Mouse (Mus musculus) heart, adult 2 months (tissue): ENCODE measurements around the gene Gm49403. TPM values are rescaled to one million over a fixed set of nuclear protein-coding genes. Genes with fewer than 3 reads are reported as not detected.

Experiments
- DNase-seq, 2 experiments: peaks; one replicate each; pipeline ENCODE4 v3.0.0; 2021
- H3K27ac ChIP-seq: fragments of 200-600 bp; 2 replicates; pipeline ENCODE4 v1.8.1; 2022
- H3K27me3 ChIP-seq: fragments of 200-500 bp; 2 replicates; pipeline ENCODE4 v1.6.1; 2012; ENCODE audit warnings: mild to moderate bottlenecking, low read length, inconsistent platforms, mixed read lengths; ENCODE audit not compliant: control insufficient read depth, insufficient read depth
- H3K36me3 ChIP-seq: fragments of 200-500 bp; 2 replicates; pipeline ENCODE4 v1.6.1; 2012; ENCODE audit warnings: low read length, inconsistent platforms; ENCODE audit not compliant: control insufficient read depth, insufficient read depth
- H3K4me1 ChIP-seq: fragments of 200-500 bp; 2 replicates; pipeline ENCODE4 v1.6.1; 2011; ENCODE audit warnings: low read length; ENCODE audit not compliant: control insufficient read depth, insufficient read depth
- H3K4me3 ChIP-seq: fragments of 200-600 bp; 2 replicates; pipeline ENCODE4 v1.8.1; 2022
- H3K79me2 ChIP-seq: fragments of 200-500 bp; replicated peaks from 2 replicates; pipeline ENCODE4 v1.6.1; 2012; ENCODE audit warnings: mild to moderate bottlenecking, inconsistent platforms, low read length, moderate library complexity, mixed read lengths; ENCODE audit not compliant: control insufficient read depth, insufficient read depth
- H3K9ac ChIP-seq: fragments of 200-500 bp; 2 replicates; pipeline ENCODE4 v1.6.1; 2012; ENCODE audit warnings: low read depth, mild to moderate bottlenecking, control low read depth, inconsistent platforms, low read length, mixed read lengths
- CTCF ChIP-seq: fragments of 200-600 bp; IDR thresholded peaks from 2 replicates; pipeline ENCODE4 v1.8.1; 2022; ENCODE audit warnings: antibody characterized with exemption, mild to moderate bottlenecking, moderate library complexity
- EP300 ChIP-seq: fragments of 200-500 bp; IDR thresholded peaks from 2 replicates; pipeline ENCODE4 v1.6.1; 2011; ENCODE audit warnings: low read depth, low read length, control low read depth; ENCODE audit not compliant: insufficient read depth
- POLR2A ChIP-seq: fragments of 200-500 bp; IDR thresholded peaks from 2 replicates; pipeline ENCODE4 v1.6.1; 2011; ENCODE audit warnings: mild to moderate bottlenecking, low read depth, low read length, control low read depth; ENCODE audit not compliant: insufficient read depth
- WGBS: fragments of 180-500 bp; shearing (Covaris S2); methylation state at CpG from one replicate; pipeline ENCODE4 v1.1.7; 2018; 5-methylcytosine and 5-hydroxymethylcytosine counted together
- intact Hi-C: fragments of 180-260 bp; cut with DNase I; formaldehyde crosslinking; loops from one replicate; pipeline ENCODE4 v1.15.1; 2025
- polyA plus RNA-seq: library from polyadenylated mRNA; depleted of rRNA; stranded (reverse); fragments of >200 nt; gene quantifications from 2 replicates; pipeline ENCODE4 v1.2.3, GENCODE M21; 2012
- total RNA-seq, 2 experiments: library from RNA; stranded (reverse); gene quantifications; 2 replicates each; pipeline ENCODE4 v1.2.3; 2021

The Gm49403 gene
- total and polyA plus RNA-seq, 3 experiments = not detected

DNA sequence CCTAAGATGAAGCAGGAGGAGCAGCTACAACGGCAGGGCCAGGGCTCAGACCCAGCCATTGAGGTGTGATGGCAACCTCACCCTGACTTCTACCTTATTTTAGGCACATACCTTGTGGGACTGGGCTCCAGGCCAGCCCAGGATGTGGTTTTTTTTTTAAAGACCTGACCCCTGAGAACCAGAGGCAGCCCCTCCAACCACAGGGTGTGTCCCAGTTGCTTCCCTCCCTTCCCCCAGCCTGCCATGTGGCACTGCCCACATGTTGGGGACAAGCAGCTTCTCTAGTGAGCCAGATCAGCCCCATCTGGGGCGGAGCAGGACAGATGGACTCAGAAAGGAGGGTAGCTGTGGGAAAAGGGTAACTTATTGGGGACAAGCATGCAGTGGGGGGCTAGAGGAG is 43.0 kb downstream of the Gm49403 start:
- no peak for TF ChIP-seq EP300
- no peak for TF ChIP-seq POLR2A
- no peak for TF ChIP-seq CTCF
- H3K27ac ChIP-seq = no peak overlapping the region
- intact Hi-C loops = no loop called here
- no peaks in the 10 kb centered on the region for H3K79me2 ChIP-seq
- H3K4me3 ChIP-seq = no peak overlapping the region
- 80% methylated on average over 2 of the region's 2 CpGs for WGBS
- no peak overlapping the region for H3K9ac ChIP-seq
- no peaks in the 10 kb centered on the region; the same call in 1 of the 2 replicates for H3K4me1 ChIP-seq
- H3K27me3 ChIP-seq = no peaks in the 10 kb centered on the region
- no peak for DNase-seq
- H3K36me3 ChIP-seq = no peaks in the 10 kb centered on the region

DNA sequence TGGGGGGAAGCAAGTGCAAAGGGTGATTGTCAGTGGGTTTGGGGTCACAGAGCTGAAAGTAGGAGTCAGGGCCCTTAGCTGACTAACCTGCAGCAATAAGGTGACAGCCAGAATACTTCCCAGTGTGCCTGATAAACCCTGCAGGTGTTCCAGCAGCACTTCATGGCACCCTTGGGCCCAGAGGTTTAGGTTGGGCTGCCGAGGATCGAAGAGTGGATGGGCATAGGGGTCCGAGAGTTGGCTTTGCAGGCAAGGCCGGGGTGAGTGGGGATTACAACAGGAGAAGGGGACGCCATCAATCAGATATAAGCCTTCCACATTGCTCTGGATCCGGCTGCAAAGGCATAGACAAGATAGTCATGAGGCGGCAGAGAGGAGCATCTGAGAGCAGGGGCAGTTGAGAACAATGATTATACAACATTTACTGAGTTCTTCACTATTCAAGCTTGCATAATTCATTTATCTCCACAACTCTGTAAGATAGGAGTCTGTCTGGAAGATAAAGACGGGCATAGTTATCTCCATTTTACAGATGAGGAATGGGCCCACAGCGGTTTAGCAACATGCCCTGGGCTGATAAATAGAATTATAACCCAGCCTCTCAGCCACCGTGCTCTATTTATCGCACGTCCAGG is 44.3 kb downstream of the Gm49403 start:
- intact Hi-C loops = no loop called here
- Histone ChIP-seq H3K9ac (no peak overlapping the region), H3K27me3 (no peaks in the 10 kb centered on the region), H3K4me1 (no peaks in the 10 kb centered on the region; the same call in 1 of the 2 replicates), H3K36me3 (no peaks in the 10 kb centered on the region), H3K79me2 (no peaks in the 10 kb centered on the region), H3K27ac (no peak overlapping the region; the same call in 1 of the 2 replicates), H3K4me3 (no peak overlapping the region)
- TF ChIP-seq CTCF (no peak), POLR2A (no peak), EP300 (no peak)
- no peak for DNase-seq
- 87% methylated on average over 12 of the region's 12 CpGs for WGBS

DNA sequence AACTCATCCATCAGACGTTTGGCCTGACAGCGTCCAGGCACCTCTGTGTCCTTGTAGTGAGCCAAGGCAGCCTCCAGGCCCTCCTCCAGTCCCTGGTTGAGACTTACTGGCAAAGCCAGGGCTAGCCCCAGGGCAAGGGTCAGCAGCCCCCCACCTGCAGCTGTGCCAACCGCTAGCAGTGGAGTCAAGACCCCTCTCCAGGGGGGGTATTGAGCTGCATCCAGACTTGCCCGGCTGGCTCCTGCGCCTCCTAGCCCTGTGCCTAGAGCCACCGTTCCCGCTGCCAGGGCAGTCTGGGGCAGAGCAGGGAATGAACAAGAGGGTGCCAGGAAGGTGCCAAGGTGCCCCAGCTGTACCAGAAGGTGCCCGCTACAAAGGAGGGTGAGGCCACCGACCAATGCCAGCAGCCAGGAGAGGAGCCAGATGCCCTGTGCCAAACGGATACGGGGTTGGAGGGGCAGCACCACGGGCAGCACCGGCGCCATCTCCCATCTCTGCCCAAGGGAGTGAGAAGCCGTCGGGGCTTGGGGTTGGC is 45.0 kb downstream of the Gm49403 start:
- H3K36me3 ChIP-seq = no peaks in the 10 kb centered on the region
- peak overlapping the region; percentile 66 for H3K4me3 ChIP-seq
- H3K27ac ChIP-seq = peak overlapping the region; percentile 83
- 20% methylated on average over 16 of the region's 16 CpGs for WGBS
- H3K9ac ChIP-seq = peak overlapping the region; percentile 87
- no peaks in the 10 kb centered on the region for H3K79me2 ChIP-seq
- no peaks in the 10 kb centered on the region; the same call in 1 of the 2 replicates for H3K4me1 ChIP-seq
- no peaks in the 10 kb centered on the region for H3K27me3 ChIP-seq
- intact Hi-C loops = loop anchor here (1.0 kb wide), 1 partner anchor 13 kb away; the partner anchor contains the start of gene Mta2
- TF ChIP-seq CTCF = no peak
- TF ChIP-seq EP300 = no peak
- no peak for TF ChIP-seq POLR2A
- DNase-seq = no peak

DNA sequence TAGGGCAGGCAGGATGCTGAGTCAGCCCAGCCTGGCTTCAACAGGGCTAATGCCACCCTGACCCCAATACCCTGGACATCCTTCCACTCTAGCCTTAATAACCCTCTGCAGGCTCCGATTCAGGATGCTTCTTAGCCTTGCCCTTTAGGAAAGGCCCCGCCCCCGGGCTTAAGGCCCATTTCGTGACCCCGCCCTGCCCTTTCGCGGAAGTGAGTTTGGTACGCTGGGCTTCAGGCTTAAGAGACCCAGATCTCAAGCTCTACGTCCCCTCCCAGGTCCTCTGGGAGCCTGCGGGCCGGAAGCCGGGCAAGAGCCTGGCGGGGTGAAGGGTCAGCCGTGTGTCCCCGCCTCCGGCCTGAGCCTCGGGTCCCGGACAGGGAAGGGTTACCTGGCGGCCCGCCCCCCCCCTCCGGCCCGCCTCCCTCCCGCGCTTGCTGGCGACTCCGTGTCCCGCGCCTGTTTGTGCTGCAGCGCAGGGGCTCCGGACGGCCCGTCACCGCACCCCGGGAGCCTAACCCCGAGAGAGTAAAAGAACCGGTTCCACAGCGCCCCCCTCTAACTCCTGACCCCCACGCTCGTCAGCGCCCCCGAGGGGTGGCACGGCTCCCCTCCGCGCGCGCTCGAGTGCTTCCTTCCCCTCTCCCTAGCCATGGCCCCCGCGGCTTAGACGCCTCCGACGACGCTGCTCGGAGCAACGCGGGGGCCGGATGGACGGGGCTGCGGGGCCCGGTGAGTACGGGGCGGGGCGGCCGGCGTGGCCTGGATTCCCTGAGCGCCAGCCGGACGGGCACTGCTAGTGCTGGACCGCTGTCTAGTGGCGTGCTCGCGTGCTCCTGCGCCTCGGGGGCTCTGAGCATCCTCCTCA is 45.7 kb downstream of the Gm49403 start, which contains the start of the genes Rom1 and Eml3:
TSS of gene Rom1 (minus strand) at position 133 of the 865 bp plus-strand sequence.
TSS of gene Eml3 (plus strand) at position 329 of the 865 bp plus-strand sequence.
- TF ChIP-seq EP300 (peak; percentile 42; the same call in 1 of the 2 replicates), POLR2A (peak; percentile 50; the same call in 1 of the 2 replicates), CTCF (peak; percentile 63)
- Histone ChIP-seq H3K4me1 (no peaks in the 10 kb centered on the region; the same call in 1 of the 2 replicates), H3K27ac (peak within 1 kb of the TSS; percentile 83), H3K27me3 (no peaks in the 10 kb centered on the region), H3K79me2 (no peaks in the 10 kb centered on the region), H3K9ac (peak within 1 kb of the TSS; percentile 87), H3K36me3 (no peaks in the 10 kb centered on the region), H3K4me3 (peak within 1 kb of the TSS; percentile 66)
- WGBS = 1% methylated on average over 72 of the region's 74 CpGs
- intact Hi-C loops = loop anchor here (1.0 kb wide), 1 partner anchor 12 kb away; the partner anchor contains the start of gene Mta2
- DNase-seq = peak; percentile 94 to 96

DNA sequence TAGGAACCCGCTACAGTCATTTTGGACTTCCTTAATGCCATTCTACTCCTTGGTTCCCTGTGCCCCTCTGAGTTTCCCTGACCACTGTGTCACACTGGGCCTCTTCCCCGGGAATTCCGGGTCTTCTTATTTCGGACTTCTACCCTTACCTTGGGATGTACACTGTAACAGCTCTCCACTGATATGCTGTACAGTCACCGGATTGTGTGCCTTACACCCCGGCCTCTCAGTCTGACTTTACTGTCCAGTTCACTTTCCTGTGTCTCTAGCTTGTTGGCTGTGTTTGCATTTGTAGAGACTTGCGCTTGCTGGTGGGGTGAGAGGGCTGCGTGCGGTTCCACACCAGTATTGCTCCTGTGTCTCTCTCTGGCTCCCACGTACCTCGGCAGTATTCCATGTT is 46.4 kb downstream of the Gm49403 start:
- no peak for TF ChIP-seq EP300
- Histone ChIP-seq H3K36me3 (no peaks in the 10 kb centered on the region), H3K79me2 (no peaks in the 10 kb centered on the region), H3K4me3 (peak overlapping the region; percentile 66), H3K9ac (peak overlapping the region; percentile 87), H3K27me3 (no peaks in the 10 kb centered on the region), H3K4me1 (no peaks in the 10 kb centered on the region; the same call in 1 of the 2 replicates), H3K27ac (peak overlapping the region; percentile 83)
- intact Hi-C loops = no loop called here
- no peak for DNase-seq
- 8% methylated on average over 11 of the region's 11 CpGs for WGBS
